Mouse (Mus musculus): Measurements from ENCODE around the gene Srpk2. TPM values are rescaled to one million over a fixed set of nuclear protein-coding genes. Genes with fewer than 3 reads are reported as not detected.

Srpk2 gene
- total and polyA plus RNA-seq, 3 experiments, result 20.6 to 31.1 (median 23.3) TPM

DNA sequence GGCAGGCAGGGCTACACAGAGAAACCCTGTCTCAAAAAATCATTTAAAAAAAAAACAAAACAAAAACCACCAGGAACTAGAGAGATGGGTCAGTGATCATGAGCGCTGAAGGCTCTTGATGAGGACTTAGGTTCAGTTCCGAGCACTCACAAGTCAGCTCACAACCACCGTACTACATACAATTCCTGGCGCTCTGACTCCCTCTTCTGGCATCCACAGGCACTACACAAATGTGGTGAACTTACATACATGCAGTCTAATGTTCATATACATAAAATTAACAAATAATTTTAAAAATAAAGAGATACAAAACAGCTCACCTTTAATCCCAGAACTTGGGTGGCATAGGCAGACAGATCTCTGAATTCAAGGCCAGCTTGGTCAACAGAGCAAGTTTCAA, 13.5 kb downstream of the Srpk2 start:
- Histone ChIP-seq H3K27ac (ENCODE audit: insufficient read depth, low read depth) (no peak overlapping the region), H3K4me2 (ENCODE audit: insufficient read depth, low read depth, poor library complexity, severe bottlenecking) (no peak overlapping the region), H3K4me3 (replicated peaks in 1 of 3; ENCODE audit: low read depth in 2 of 3, low read length in 2 of 3, poor library complexity in 1 of 3) (no peak overlapping the region), H3K9ac (ENCODE audit: insufficient read depth, low read depth) (no peak overlapping the region), H3K9me3 (replicated peaks; ENCODE audit: low read length) (no peaks in the 10 kb centered on the region), H3K27me3 (replicated peaks) (no peaks in the 10 kb centered on the region), H3K79me2 (replicated peaks; ENCODE audit: control insufficient read depth, extremely low read depth, insufficient read depth, poor library complexity, severe bottlenecking) (no peaks in the 10 kb centered on the region; the same call in 1 of the 2 replicates), H3K36me3 (replicated peaks in 1 of 2; ENCODE audit: control insufficient read depth in 1 of 2, insufficient read depth in 1 of 2, low read length in 1 of 2) (peaks cover 0 to 22% of the 10 kb centered on the region in 2 experiments), H3K4me1 (ENCODE audit: control insufficient read depth in 1 of 2, insufficient read depth in 2 of 2) (peaks cover 0 to 19% of the 10 kb centered on the region in 2 experiments; a peak in 2 of 4 replicates)
- in situ Hi-C loops (cut with MboI; ENCODE audit: low pct_ligation_motif_present, low pct_unique_long_range_greater_than_20kb, low sequenced_read_pairs) (no loop called here), dilution Hi-C loops (cut with MboI; ENCODE audit: extremely low pct_ligation_motif_present, extremely low pct_unique_long_range_greater_than_20kb, low sequenced_read_pairs) (no loop called here)
- no peak for DNase-seq (ENCODE audit: extremely low read depth)
- TF ChIP-seq CTCF (conservative IDR thresholded peaks at IDR 0.05 in 1 of 2, IDR thresholded peaks at IDR 0.05 in 1 of 2; ENCODE audit: low read depth in 2 of 2, low read length in 2 of 2) (peak in 1 of 2 experiments; percentile 23; a peak in 1 of 4 replicates), SMC3 (IDR thresholded peaks at IDR 0.05; ENCODE audit: low read depth, low read length) (no peak), ELF1 (IDR thresholded peaks at IDR 0.05; ENCODE audit: low read depth, low read length) (no peak), PAX5 (IDR thresholded peaks at IDR 0.05; ENCODE audit: low read length) (no peak), ZC3H11A (IDR thresholded peaks at IDR 0.05; ENCODE audit: low read depth, low read length) (no peak), ZNF384 (IDR thresholded peaks at IDR 0.05; ENCODE audit: low read depth, low read length) (no peak), MAX (IDR thresholded peaks at IDR 0.05; ENCODE audit: low read length) (no peak)

- dilution Hi-C loops (cut with MboI; ENCODE audit: extremely low pct_ligation_motif_present, extremely low pct_unique_long_range_greater_than_20kb, low sequenced_read_pairs), result no loop called here
- H3K4me2 ChIP-seq (ENCODE audit: insufficient read depth, low read depth, poor library complexity, severe bottlenecking), result no peak overlapping the region
- no peaks in the 10 kb centered on the region for H3K9me3 ChIP-seq (replicated peaks; ENCODE audit: low read length)
- in situ Hi-C loops (cut with MboI; ENCODE audit: low pct_ligation_motif_present, low pct_unique_long_range_greater_than_20kb, low sequenced_read_pairs), result no loop called here
- H3K4me1 ChIP-seq (ENCODE audit: control insufficient read depth in 1 of 2, insufficient read depth in 2 of 2), result peaks cover 0 to 11% of the 10 kb centered on the region in 2 experiments; a peak in 2 of 4 replicates
- TF ChIP-seq MXI1 (IDR thresholded peaks at IDR 0.05; ENCODE audit: low read depth, low read length) (no peak), MAZ (IDR thresholded peaks at IDR 0.05; ENCODE audit: low read depth, low read length) (no peak), MYC (IDR thresholded peaks at IDR 0.05; ENCODE audit: low read depth, low read length) (no peak), IRF4 (IDR thresholded peaks at IDR 0.05; ENCODE audit: low read depth, low read length) (no peak), ZNF384 (IDR thresholded peaks at IDR 0.05; ENCODE audit: low read depth, low read length) (no peak), MEF2A (IDR thresholded peaks at IDR 0.05; ENCODE audit: borderline replicate concordance, low read depth, low read length) (no peak), UBTF (IDR thresholded peaks at IDR 0.05; ENCODE audit: low read depth, low read length) (no peak), POLR2AphosphoS2 (IDR thresholded peaks at IDR 0.05; ENCODE audit: low read depth, low read length) (no peak), CHD2 (IDR thresholded peaks at IDR 0.05; ENCODE audit: low read length) (no peak), RCOR1 (conservative IDR thresholded peaks at IDR 0.05; ENCODE audit: low read depth, low read length) (no peak), GABPA (IDR thresholded peaks at IDR 0.05; ENCODE audit: insufficient replicate concordance, low read depth, low read length) (no peak), USF2 (conservative IDR thresholded peaks at IDR 0.05; ENCODE audit: low read depth, low read length) (no peak)
- no peak overlapping the region for H3K9ac ChIP-seq (ENCODE audit: insufficient read depth, low read depth)
- H3K4me3 ChIP-seq (replicated peaks in 1 of 3; ENCODE audit: low read depth in 2 of 3, low read length in 2 of 3, poor library complexity in 1 of 3), result no peak overlapping the region
- H3K79me2 ChIP-seq (replicated peaks; ENCODE audit: control insufficient read depth, extremely low read depth, insufficient read depth, poor library complexity, severe bottlenecking), result no peaks in the 10 kb centered on the region; the same call in 1 of the 2 replicates
- H3K27me3 ChIP-seq (replicated peaks), result no peaks in the 10 kb centered on the region
- H3K36me3 ChIP-seq (replicated peaks in 1 of 2; ENCODE audit: control insufficient read depth in 1 of 2, insufficient read depth in 1 of 2, low read length in 1 of 2), result peaks cover 0 to 34% of the 10 kb centered on the region in 2 experiments
- no peak overlapping the region for H3K27ac ChIP-seq (ENCODE audit: insufficient read depth, low read depth)
- no peak for DNase-seq (ENCODE audit: extremely low read depth)
Measured at GRCm38 (mm10) chr5:23665906-23666305, 18.5 kb downstream of the Srpk2 start.
